In genomic region chr6:145998314-145999007, GRCm38 (mm10) we compare ENCODE assay signal across 8 mouse cellular contexts.
DNase-seq lines count a peak whose midpoint lies in the region; ATAC-seq and TF ChIP-seq lines count a peak whose summit lies in the region.

No protein-coding gene starts in this region.

- H3K36me3 ChIP-seq in hindbrain, embryonic 16.5 days (ENCODE audit: control insufficient read depth, insufficient read depth, low read length), result no peaks in the 10 kb centered on the region
- H3K36me3 ChIP-seq in midbrain, embryonic 13.5 days, result no peaks in the 10 kb centered on the region
- H3K36me3 ChIP-seq in liver, postnatal 0 days (replicated peaks; ENCODE audit: insufficient read depth, low read length), result no peaks in the 10 kb centered on the region

- in situ Hi-C loops in Patski (cut with MboI; ENCODE audit: low pct_unique_long_range_greater_than_20kb), result no loop called here

- peaks cover 5% of the 10 kb centered on the region for H3K4me1 ChIP-seq in hindbrain, embryonic 16.5 days (ENCODE audit: control insufficient read depth, insufficient read depth, low read depth, low read length)
- H3K4me1 ChIP-seq in midbrain, embryonic 13.5 days (replicated peaks), result peaks cover 8% of the 10 kb centered on the region
- no peaks in the 10 kb centered on the region for H3K4me1 ChIP-seq in liver, postnatal 0 days (ENCODE audit: insufficient read depth)

- H3K4me2 ChIP-seq in hindbrain, embryonic 16.5 days (ENCODE audit: low read length), result no peak overlapping the region
- H3K4me2 ChIP-seq in midbrain, embryonic 13.5 days (replicated peaks), result no peak overlapping the region
- H3K4me2 ChIP-seq in liver, postnatal 0 days (ENCODE audit: low read depth, low read length), result no peak overlapping the region

- CTCF ChIA-PET in Patski (lab: Charles Lee), result interaction anchor here (1.0 to 3.7 kb wide), 4 partner anchors 8 to 87 kb away, joined by 3 to 13 read pairs (median 4); no protein-coding TSS in a partner anchor

- no peaks in the 10 kb centered on the region for H3K9me3 ChIP-seq in hindbrain, embryonic 16.5 days (ENCODE audit: control insufficient read depth, low read length)
- H3K9me3 ChIP-seq in midbrain, embryonic 13.5 days, result no peaks in the 10 kb centered on the region
- H3K9me3 ChIP-seq in liver, postnatal 0 days (ENCODE audit: low read length), result no peaks in the 10 kb centered on the region

- WGBS in hindbrain, embryonic 16.5 days, result 42% methylated on average over 13 of the region's 13 CpGs
- 24% methylated on average over 13 of the region's 13 CpGs for WGBS in midbrain, embryonic 13.5 days
- 46% methylated on average over 13 of the region's 13 CpGs for WGBS in liver, postnatal 0 days (ENCODE audit: insufficient replicate concordance)

- no peak for TF ChIP-seq EP300 in liver, postnatal 0 days (IDR thresholded peaks at IDR 0.05; ENCODE audit: low read depth)

- POLR2A ChIA-PET in Patski (lab: Charles Lee), result interaction anchor here (1.9 kb wide), 1 partner anchor 9 kb away, joined by 5 read pairs; no protein-coding TSS in a partner anchor

- H3K27me3 ChIP-seq in Patski, result no peaks in the 10 kb centered on the region
- H3K27me3 ChIP-seq in hindbrain, embryonic 16.5 days (replicated peaks; ENCODE audit: control insufficient read depth, insufficient read depth, low read length), result no peaks in the 10 kb centered on the region
- H3K27me3 ChIP-seq in midbrain, embryonic 13.5 days, result no peaks in the 10 kb centered on the region
- H3K27me3 ChIP-seq in liver, postnatal 0 days (ENCODE audit: insufficient read depth, low read length), result no peaks in the 10 kb centered on the region

- H3K4me3 ChIP-seq in hindbrain, embryonic 16.5 days (ENCODE audit: low read length), result no peak overlapping the region
- H3K4me3 ChIP-seq in midbrain, embryonic 13.5 days (replicated peaks), result no peak overlapping the region
- H3K4me3 ChIP-seq in liver, postnatal 0 days (ENCODE audit: low read depth, low read length), result no peak overlapping the region

- no peak for TF ChIP-seq CTCF in Patski (IDR thresholded peaks at IDR 0.05)
- TF ChIP-seq CTCF in liver, postnatal 0 days (IDR thresholded peaks at IDR 0.05; ENCODE audit: low read depth), result no peak

- peak; percentile 89 for ATAC-seq in Patski
- ATAC-seq in hindbrain, embryonic 16.5 days, result 0 out of 2 replicates have a peak, but pooled peaks have one; percentile 37
- ATAC-seq in midbrain, embryonic 13.5 days, result peak; percentile 68; the same call in 1 of the 2 replicates
- ATAC-seq in liver, postnatal 0 days, result no peak

- H3K9ac ChIP-seq in hindbrain, embryonic 16.5 days (ENCODE audit: low read depth, low read length), result no peak overlapping the region
- no peak overlapping the region for H3K9ac ChIP-seq in midbrain, embryonic 13.5 days (replicated peaks)
- H3K9ac ChIP-seq in liver, postnatal 0 days (replicated peaks), result no peak overlapping the region

- peak; percentile 86 for DNase-seq in Patski (ENCODE audit: low read depth, low spot score)
- peak; percentile 60 for DNase-seq in cerebellum, adult 9-11 months
- DNase-seq in gastrocnemius, postnatal 10 days, result peak; percentile 69
- DNase-seq in left cerebral cortex, adult 9 months (ENCODE audit: low spot score in 2 of 2), result peak; percentile 69 to 87
- peak; percentile 47 to 83 for DNase-seq in urinary bladder, adult 18-20 months (ENCODE audit: low spot score in 2 of 2)
- no peak for DNase-seq in liver, postnatal 0 days

- H3K27ac ChIP-seq in hindbrain, embryonic 16.5 days (ENCODE audit: low read depth, low read length), result no peak overlapping the region
- H3K27ac ChIP-seq in midbrain, embryonic 13.5 days, result no peak overlapping the region
- H3K27ac ChIP-seq in liver, postnatal 0 days (ENCODE audit: low read depth), result no peak overlapping the region
